Mouse (Mus musculus) E14TG2a.4 (cell line): ENCODE results near the gene Gng13.
"Not testable (repeated sequence)": the region's sequence is repeated elsewhere in the genome, so short reads cannot be mapped to it uniquely, and the experiment has no call there.

Experiments used
- H3K27me3 ChIP-seq: 2 replicates; pipeline ENCODE4 v1.6.1; 2014; ENCODE audit warnings: low read length, control low read depth; ENCODE audit not compliant: insufficient read depth
- H3K36me3 ChIP-seq: 2 replicates; pipeline ENCODE4 v1.6.1; 2014; ENCODE audit warnings: low read length, control low read depth; ENCODE audit not compliant: insufficient read depth
- H3K4me1 ChIP-seq: replicated peaks from 2 replicates; pipeline ENCODE4 v1.6.1; 2014; ENCODE audit warnings: low read depth, low read length, control low read depth
- H3K4me3 ChIP-seq: replicated peaks from 2 replicates; pipeline ENCODE4 v1.5.1; 2014; ENCODE audit warnings: mild to moderate bottlenecking, low read length
- H3K9me3 ChIP-seq: 2 replicates; pipeline ENCODE4 v1.6.1; 2014; ENCODE audit warnings: low read length, control low read depth
- CTCF ChIP-seq: conservative IDR thresholded peaks from 2 replicates; pipeline ENCODE4 v1.5.1; 2014; ENCODE audit warnings: low read length
- NANOG ChIP-seq: IDR thresholded peaks from 2 replicates; pipeline ENCODE4 v1.6.1; 2014; ENCODE audit warnings: borderline replicate concordance, low read length, mixed read lengths
- POU5F1 ChIP-seq: IDR thresholded peaks from 2 replicates; pipeline ENCODE4 v1.6.1; 2014; ENCODE audit warnings: low read length, borderline replicate concordance

The Gng13 gene

DNA sequence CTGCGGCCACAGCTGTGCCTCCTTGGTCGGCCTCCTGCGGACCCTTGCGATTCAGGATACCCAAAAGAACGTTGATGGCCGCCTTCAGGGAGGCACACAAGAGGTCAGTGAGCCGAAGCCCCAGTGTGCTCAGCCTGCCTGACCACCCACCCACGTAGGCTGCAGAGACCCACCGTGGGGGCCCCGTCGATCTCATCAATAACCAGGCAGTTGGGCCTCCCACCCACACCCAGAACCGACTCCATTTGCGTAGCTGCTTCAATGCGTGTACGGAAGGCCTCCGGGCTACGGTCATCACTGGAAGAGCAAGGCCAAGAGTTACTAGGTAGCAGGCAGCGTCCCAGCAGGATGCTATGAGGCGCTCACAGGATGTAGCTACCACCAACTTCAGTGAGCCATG lies 6.5 kb downstream of the Gng13 start:
- Histone ChIP-seq H3K4me1 (peaks cover 82% of the 10 kb centered on the region), H3K27me3 (no peaks in the 10 kb centered on the region), H3K9me3 (no peaks in the 10 kb centered on the region), H3K36me3 (peaks cover 84% of the 10 kb centered on the region), H3K4me3 (peak overlapping the region; percentile 68)
- TF ChIP-seq CTCF (no peak), NANOG (no peak), POU5F1 (no peak)

DNA sequence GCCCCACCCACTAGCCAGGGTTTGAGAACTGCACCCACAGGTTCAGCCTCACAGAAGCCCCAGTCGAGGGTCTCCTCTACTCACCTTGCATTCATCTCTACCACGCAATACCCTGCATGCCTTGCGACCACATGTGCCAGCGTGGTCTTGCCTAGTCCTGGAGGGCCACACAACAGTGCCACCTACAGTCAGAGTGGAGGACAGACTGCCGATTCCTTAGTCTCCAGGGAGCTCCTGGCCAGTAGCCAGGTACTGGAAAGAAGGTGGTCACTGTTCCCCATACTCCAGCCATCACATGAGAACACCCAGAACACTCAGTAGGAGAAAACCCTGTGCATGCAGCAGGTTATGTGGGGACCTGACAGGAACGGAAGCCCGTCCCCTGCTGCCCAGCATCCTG lies 6.9 kb downstream of the Gng13 start:
- Histone ChIP-seq H3K9me3 (no peaks in the 10 kb centered on the region), H3K27me3 (no peaks in the 10 kb centered on the region), H3K36me3 (peaks cover 84% of the 10 kb centered on the region), H3K4me1 (peaks cover 82% of the 10 kb centered on the region), H3K4me3 (peak overlapping the region; percentile 68)
- TF ChIP-seq NANOG (no peak), CTCF (peak; percentile 59), POU5F1 (no peak)

DNA sequence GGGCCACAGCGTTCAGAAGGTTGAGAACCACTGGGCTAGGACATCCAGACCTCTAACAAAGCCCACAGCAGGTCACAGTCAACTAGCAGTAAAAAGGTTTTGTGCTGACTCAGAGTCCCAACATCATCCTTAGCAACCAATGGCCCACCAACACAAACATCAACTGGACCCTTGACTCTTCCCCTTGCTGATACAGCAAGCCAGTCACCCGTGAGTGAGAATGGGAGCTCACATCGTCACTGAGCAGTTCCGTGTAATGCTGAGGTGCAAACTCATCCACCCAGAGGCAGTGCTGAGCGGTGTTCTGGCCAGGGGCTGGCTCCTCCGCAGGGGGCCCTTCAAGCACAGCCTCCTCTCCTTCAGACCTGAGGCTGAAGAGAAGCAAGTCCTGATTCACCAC lies 8.3 kb downstream of the Gng13 start:
- H3K9me3 ChIP-seq: no peaks in the 10 kb centered on the region
- no peak overlapping the region for H3K4me3 ChIP-seq
- no peaks in the 10 kb centered on the region for H3K27me3 ChIP-seq
- H3K4me1 ChIP-seq: peaks cover 75% of the 10 kb centered on the region
- H3K36me3 ChIP-seq: peaks cover 81% of the 10 kb centered on the region
- TF ChIP-seq NANOG (no peak), POU5F1 (no peak), CTCF (no peak)

DNA sequence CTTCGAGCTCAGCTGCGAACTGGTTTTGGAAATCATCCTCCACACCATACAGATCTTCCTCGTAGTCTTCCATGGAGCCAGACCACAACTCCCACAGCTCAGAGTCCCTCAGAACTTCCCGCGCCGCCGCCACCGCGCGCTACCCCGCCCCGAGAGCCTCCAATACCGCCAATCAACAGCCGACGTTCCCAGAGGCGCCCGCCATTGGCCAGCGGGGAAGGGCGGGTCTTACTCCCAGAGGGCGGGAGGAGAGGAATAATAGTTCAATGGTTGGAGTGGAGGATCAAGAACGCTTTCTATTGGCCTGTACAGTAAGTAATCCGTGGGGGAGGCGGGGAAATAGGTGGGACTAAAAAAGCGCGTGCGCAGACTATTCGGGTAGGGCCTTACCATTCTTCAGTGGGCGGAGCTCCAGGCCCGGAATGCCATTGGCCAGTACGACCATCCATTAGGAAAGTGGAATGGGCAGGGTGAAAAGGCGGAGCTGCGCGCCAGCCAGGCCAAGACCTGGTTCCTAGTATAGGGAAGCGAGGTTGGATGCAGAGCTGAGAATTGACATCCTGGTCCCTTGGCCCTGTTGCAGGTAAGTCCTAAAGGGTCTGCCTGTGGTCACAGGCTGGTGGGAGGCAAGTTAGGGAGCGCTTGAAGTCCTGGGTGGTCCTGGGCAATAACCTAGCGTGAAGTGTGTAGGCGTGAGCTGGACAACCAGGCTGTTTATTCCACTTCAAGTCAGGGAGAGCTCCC lies 10.5 kb downstream of the Gng13 start, which contains the start of the genes Chtf18 and Rpusd1:
Gene Chtf18 (minus strand): TSS at position 155 of the 744 bp plus-strand sequence.
Gene Rpusd1 (plus strand): TSS at position 406 of the 744 bp plus-strand sequence.
- Histone ChIP-seq H3K27me3 (no peaks in the 10 kb centered on the region), H3K4me3 (peak within 1 kb of the TSS; percentile 95), H3K4me1 (peaks cover 65% of the 10 kb centered on the region), H3K36me3 (peaks cover 75% of the 10 kb centered on the region), H3K9me3 (no peaks in the 10 kb centered on the region)
- no peak for TF ChIP-seq POU5F1
- TF ChIP-seq NANOG: no peak
- no peak for TF ChIP-seq CTCF

DNA sequence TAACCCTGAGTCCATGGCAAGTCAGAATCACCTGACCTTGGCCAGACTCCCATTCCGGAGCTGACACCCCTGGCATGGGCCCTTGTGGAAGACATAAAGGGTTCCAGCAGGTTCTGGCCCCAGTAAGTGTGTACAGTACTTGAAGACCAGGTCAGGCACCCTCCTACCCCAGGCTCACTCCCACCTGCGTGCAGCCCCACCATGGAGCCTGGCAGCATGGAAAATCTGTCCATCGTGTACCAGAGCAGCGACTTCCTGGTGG lies 11.0 kb downstream of the Gng13 start:
- TF ChIP-seq CTCF: no peak
- TF ChIP-seq NANOG: no peak
- no peak for TF ChIP-seq POU5F1
- Histone ChIP-seq H3K4me3 (peak overlapping the region; percentile 89), H3K4me1 (peaks cover 62% of the 10 kb centered on the region), H3K27me3 (no peaks in the 10 kb centered on the region), H3K36me3 (peaks cover 70% of the 10 kb centered on the region), H3K9me3 (no peaks in the 10 kb centered on the region)

DNA sequence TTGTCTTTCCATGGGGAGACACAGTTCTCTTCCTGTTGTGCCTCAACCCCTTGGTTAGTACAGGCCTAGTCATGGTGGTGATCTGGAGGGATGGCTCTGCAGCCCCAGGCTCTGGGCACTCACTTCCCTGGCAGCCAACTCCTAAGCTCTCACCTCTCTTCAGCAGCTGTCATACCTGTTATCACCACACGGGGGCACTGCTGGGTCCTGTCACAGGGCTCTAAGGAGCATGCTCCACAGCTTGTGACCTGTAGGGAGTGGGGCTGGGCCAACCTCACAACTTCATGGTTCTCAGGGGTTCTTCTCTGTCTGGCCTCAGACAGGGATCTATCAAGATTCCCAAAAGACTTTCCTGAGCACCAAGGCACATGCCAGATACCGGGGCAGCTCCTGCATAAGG lies 15.1 kb downstream of the Gng13 start:
- Histone ChIP-seq H3K9me3 (no peaks in the 10 kb centered on the region), H3K4me1 (peaks cover 24% of the 10 kb centered on the region), H3K4me3 (no peak overlapping the region), H3K27me3 (no peaks in the 10 kb centered on the region), H3K36me3 (peaks cover 34% of the 10 kb centered on the region)
- TF ChIP-seq CTCF (peak; percentile 38), NANOG (no peak)

DNA sequence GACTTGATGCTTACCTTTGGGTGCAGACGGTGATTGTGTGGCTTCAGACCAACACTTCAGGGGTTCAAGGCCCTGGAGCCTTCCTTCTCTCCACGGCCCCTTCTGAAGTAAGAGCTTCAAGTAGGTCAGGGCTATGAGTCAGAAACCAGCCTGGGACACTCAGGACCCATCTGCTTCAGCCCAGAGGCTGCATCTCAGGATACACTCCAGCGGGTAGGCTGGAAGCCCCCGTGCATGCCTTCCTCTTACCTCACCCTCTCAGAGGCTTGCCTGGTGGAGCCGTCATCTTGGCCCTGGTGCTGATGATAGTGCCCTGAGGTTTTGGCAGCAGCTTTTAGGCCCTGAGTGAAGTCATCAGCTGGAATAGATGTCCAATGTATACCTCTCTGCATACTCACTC lies 18.3 kb downstream of the Gng13 start:
- Histone ChIP-seq H3K27me3 (0 out of 2 replicates have a peak, but pooled peaks cover 3% of the 10 kb centered on the region), H3K36me3 (peaks cover 15% of the 10 kb centered on the region), H3K9me3 (no peaks in the 10 kb centered on the region), H3K4me1 (peaks cover 9% of the 10 kb centered on the region), H3K4me3 (no peak overlapping the region)
- TF ChIP-seq CTCF (no peak), POU5F1 (no peak), NANOG (no peak)

DNA sequence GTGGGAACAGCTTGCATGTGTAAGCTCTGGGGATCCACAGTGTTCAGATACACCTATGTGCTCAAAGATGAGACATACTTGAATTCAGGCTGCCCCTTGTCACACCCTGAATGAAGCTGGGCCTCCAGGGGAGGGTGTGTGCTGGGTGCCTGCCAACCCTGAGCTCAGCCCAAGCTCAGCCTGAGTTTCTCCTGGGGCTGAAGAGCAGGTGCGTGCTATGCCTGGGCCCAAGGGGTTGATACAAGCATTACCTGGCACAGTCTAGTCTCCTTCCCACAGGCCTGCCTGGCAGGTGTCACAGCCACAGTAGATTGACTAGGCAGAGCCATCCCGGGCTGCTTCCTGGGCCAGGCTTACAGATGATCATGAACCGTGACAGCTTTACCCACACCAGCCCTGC lies 18.8 kb downstream of the Gng13 start, which contains the start of gene Mslnl:
Gene Mslnl (plus strand): TSS at position 298 of the 400 bp plus-strand sequence.
- TF ChIP-seq POU5F1: no peak
- TF ChIP-seq CTCF: no peak
- no peak for TF ChIP-seq NANOG
- Histone ChIP-seq H3K27me3 (0 out of 2 replicates have a peak, but pooled peaks cover 3% of the 10 kb centered on the region), H3K36me3 (peaks cover 10% of the 10 kb centered on the region), H3K9me3 (no peaks in the 10 kb centered on the region), H3K4me1 (peaks cover 9% of the 10 kb centered on the region), H3K4me3 (no peak within 1 kb of the TSS)

DNA sequence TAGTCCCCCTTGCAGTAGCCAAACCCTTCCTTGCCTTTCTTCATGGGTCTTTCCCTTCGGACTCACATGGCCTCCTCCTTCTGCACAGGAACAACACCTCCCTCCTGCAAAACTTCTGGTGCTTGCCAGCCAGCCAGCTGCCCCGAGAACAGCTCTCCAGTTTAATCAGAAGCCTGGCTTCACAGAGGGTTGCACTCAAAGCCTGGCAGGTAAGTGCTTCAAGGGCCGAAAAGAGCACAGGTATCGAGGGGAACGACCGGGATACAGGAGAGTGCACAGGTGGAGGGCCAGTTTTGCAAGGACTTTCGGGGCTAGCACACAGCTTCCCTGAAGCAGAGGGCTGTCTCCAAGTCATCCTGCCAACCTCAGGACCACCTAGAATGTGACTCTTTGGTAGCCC lies 21.9 kb downstream of the Gng13 start:
- no peak overlapping the region for H3K4me3 ChIP-seq
- TF ChIP-seq POU5F1 (no peak), NANOG (no peak), CTCF (no peak)
- H3K9me3 ChIP-seq: no peaks in the 10 kb centered on the region
- no peaks in the 10 kb centered on the region for H3K36me3 ChIP-seq
- H3K4me1 ChIP-seq: peaks cover 16% of the 10 kb centered on the region
- peaks cover 12% of the 10 kb centered on the region; the same call in 1 of the 2 replicates for H3K27me3 ChIP-seq

DNA sequence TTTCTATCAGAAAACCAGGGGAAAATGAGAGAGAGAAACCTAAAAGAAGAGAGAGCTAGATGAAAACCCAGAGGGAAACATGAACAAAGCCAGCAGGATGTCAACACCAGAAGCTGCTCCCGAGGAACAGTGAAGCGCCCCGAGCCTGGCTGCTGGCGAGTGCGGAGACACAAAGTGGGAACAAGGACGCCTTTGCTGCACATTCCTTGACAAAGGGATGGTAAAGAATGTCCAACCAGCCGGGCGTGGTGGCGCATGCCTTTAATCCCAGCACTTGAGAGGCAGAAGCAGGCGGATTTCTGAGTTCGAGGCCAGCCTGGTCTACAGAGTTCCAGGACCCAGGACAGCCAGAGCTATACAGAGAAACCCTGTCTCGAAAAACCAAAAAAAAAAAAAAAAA lies 24.5 kb downstream of the Gng13 start:
- not testable (repeated sequence) for H3K9me3 ChIP-seq, H3K4me3 ChIP-seq, H3K36me3 ChIP-seq
- peaks cover 18% of the 10 kb centered on the region; the same call in 1 of the 2 replicates for H3K27me3 ChIP-seq
- H3K4me1 ChIP-seq: peaks cover 24% of the 10 kb centered on the region
